ENCODE assay signal across 8 mouse cellular contexts in genomic region chr11:97811569-97812362, GRCm38 (mm10). TPM values are rescaled to one million over a fixed set of nuclear protein-coding genes. Genes with fewer than 3 reads are reported as not detected.
DNase-seq lines count a peak whose midpoint lies in the region; ATAC-seq lines count a peak whose summit lies in the region.

No protein-coding gene starts in this region.

- WGBS in embryonic facial prominence, embryonic 13.5 days: 28% methylated on average over 13 of the region's 13 CpGs
- 24% methylated on average over 12 of the region's 13 CpGs for WGBS in midbrain, embryonic 12.5 days

- 0 out of 2 replicates have a peak overlapping the region, but pooled peaks have one; percentile 22 for H3K27ac ChIP-seq in embryonic facial prominence, embryonic 13.5 days
- peak overlapping the region; percentile 94 for H3K27ac ChIP-seq in midbrain, embryonic 12.5 days (replicated peaks)

- peak; percentile 39 for DNase-seq in adrenal gland, postnatal 14 days
- DNase-seq in adrenal gland, adult 8-10 months: no peak
- DNase-seq in kidney, adult 8-10 months: peak; percentile 90 to 91
- no peak for DNase-seq in right cerebral cortex, postnatal 25 days
- DNase-seq in right cerebral cortex, postnatal 10 days (ENCODE audit: low spot score in 2 of 2): no peak
- no peak for DNase-seq in left cerebral cortex, postnatal 10 days (ENCODE audit: extremely low spot score in 1 of 2, low spot score in 2 of 2)

- H3K9ac ChIP-seq in embryonic facial prominence, embryonic 13.5 days: 0 out of 2 replicates have a peak overlapping the region, but pooled peaks have one; percentile 36
- peak overlapping the region; percentile 40 for H3K9ac ChIP-seq in midbrain, embryonic 12.5 days (replicated peaks)

- no peaks in the 10 kb centered on the region for H3K9me3 ChIP-seq in embryonic facial prominence, embryonic 13.5 days
- no peaks in the 10 kb centered on the region for H3K9me3 ChIP-seq in midbrain, embryonic 12.5 days

- no peak for ATAC-seq in embryonic facial prominence, embryonic 13.5 days (ENCODE audit: insufficient number of reproducible peaks, insufficient read depth, low FRiP score, low TSS enrichment, low read depth)
- ATAC-seq in midbrain, embryonic 12.5 days (ENCODE audit: low FRiP score, low read depth): peak; percentile 7; the same call in 1 of the 2 replicates

- intact Hi-C loops in left cerebral cortex, postnatal 10 days (cut with DNase I): no loop called here

- H3K36me3 ChIP-seq in embryonic facial prominence, embryonic 13.5 days: peaks cover 71% of the 10 kb centered on the region
- H3K36me3 ChIP-seq in midbrain, embryonic 12.5 days: peaks cover 42% of the 10 kb centered on the region

- no peaks in the 10 kb centered on the region for H3K27me3 ChIP-seq in embryonic facial prominence, embryonic 13.5 days
- no peaks in the 10 kb centered on the region for H3K27me3 ChIP-seq in midbrain, embryonic 12.5 days

- H3K4me2 ChIP-seq in embryonic facial prominence, embryonic 13.5 days: peak overlapping the region; percentile 24
- H3K4me2 ChIP-seq in midbrain, embryonic 12.5 days (replicated peaks): peak overlapping the region; percentile 46

- peaks cover 90% of the 10 kb centered on the region for H3K4me1 ChIP-seq in embryonic facial prominence, embryonic 13.5 days
- H3K4me1 ChIP-seq in midbrain, embryonic 12.5 days: peaks cover 84% of the 10 kb centered on the region

- no peak overlapping the region for H3K4me3 ChIP-seq in embryonic facial prominence, embryonic 13.5 days
- H3K4me3 ChIP-seq in midbrain, embryonic 12.5 days: no peak overlapping the region

RNA-seq across cellular contexts. Expression of gene Lasp1, which starts 13.0 kb away (rescaled TPM):
- 98.2 and 107 TPM in 2 replicates for total RNA-seq in adrenal gland, postnatal 14 days (2021)
- 100 to 1,000 TPM; 131 to 177 (median 143) TPM for total RNA-seq in adrenal gland, adult 8-10 months (2022)
- polyA plus RNA-seq in embryonic facial prominence, embryonic 13.5 days (2015; fragmentation: Nextera tagmentation; extraction: Ambion mirVana): 122 and 131 TPM in 2 replicates
- 102 and 106 TPM in 2 replicates for polyA plus RNA-seq in midbrain, embryonic 12.5 days (2016; fragmentation: Nextera tagmentation; extraction: Ambion mirVana)
- total RNA-seq in left cerebral cortex, postnatal 10 days (2021): 100 to 1,000 TPM; 190 to 203 TPM

RNA-seq across cellular contexts. Expression of gene B230217C12Rik, which starts 28.8 kb away (rescaled TPM):
- total RNA-seq in adrenal gland, postnatal 14 days (2021): 2.4 and 3.5 TPM in 2 replicates
- total RNA-seq in adrenal gland, adult 8-10 months (2022): 1 to 10 TPM; 3.7 to 7.2 (median 6.2) TPM
- polyA plus RNA-seq in embryonic facial prominence, embryonic 13.5 days (2015; fragmentation: Nextera tagmentation; extraction: Ambion mirVana): 10.5 and 11.8 TPM in 2 replicates
- polyA plus RNA-seq in midbrain, embryonic 12.5 days (2016; fragmentation: Nextera tagmentation; extraction: Ambion mirVana): 14.2 and 15.8 TPM in 2 replicates
- 10 to 100 TPM; 40.0 to 45.1 TPM for total RNA-seq in left cerebral cortex, postnatal 10 days (2021)

RNA-seq across cellular contexts. Expression of gene Rpl23, which starts 29.5 kb away (rescaled TPM):
- 809 and 980 TPM in 2 replicates for total RNA-seq in adrenal gland, postnatal 14 days (2021)
- total RNA-seq in adrenal gland, adult 8-10 months (2022): 100 to 1,000 TPM; 753 to 943 (median 843) TPM
- polyA plus RNA-seq in embryonic facial prominence, embryonic 13.5 days (2015; fragmentation: Nextera tagmentation; extraction: Ambion mirVana): 596 and 632 TPM in 2 replicates
- 370 and 378 TPM in 2 replicates for polyA plus RNA-seq in midbrain, embryonic 12.5 days (2016; fragmentation: Nextera tagmentation; extraction: Ambion mirVana)
- total RNA-seq in left cerebral cortex, postnatal 10 days (2021): 100 to 1,000 TPM; 423 to 456 TPM

RNA-seq across cellular contexts. Expression of gene 1700001P01Rik, which starts 36.0 kb away (rescaled TPM):
- not detected in 2 replicates for total RNA-seq in adrenal gland, postnatal 14 days (2021)
- total RNA-seq in adrenal gland, adult 8-10 months (2022): under 1 TPM in 3 of 4 experiments, not detected in 1; 0.49 to 0.67 (median 0.62) TPM
- 0.62 and 0.84 TPM in 2 replicates for polyA plus RNA-seq in embryonic facial prominence, embryonic 13.5 days (2015; fragmentation: Nextera tagmentation; extraction: Ambion mirVana)
- polyA plus RNA-seq in midbrain, embryonic 12.5 days (2016; fragmentation: Nextera tagmentation; extraction: Ambion mirVana): 0.31 and 1.3 TPM in 2 replicates
- total RNA-seq in left cerebral cortex, postnatal 10 days (2021): under 1 TPM; 0.60 to 0.63 TPM

RNA-seq across cellular contexts. Expression of gene Cwc25, which starts 45.4 kb away (rescaled TPM):
- total RNA-seq in adrenal gland, postnatal 14 days (2021): 17.6 and 18.7 TPM in 2 replicates
- total RNA-seq in adrenal gland, adult 8-10 months (2022): 10 to 100 TPM; 22.2 to 26.6 (median 23.1) TPM
- 22.5 and 23.3 TPM in 2 replicates for polyA plus RNA-seq in embryonic facial prominence, embryonic 13.5 days (2015; fragmentation: Nextera tagmentation; extraction: Ambion mirVana)
- 22.3 and 24.4 TPM in 2 replicates for polyA plus RNA-seq in midbrain, embryonic 12.5 days (2016; fragmentation: Nextera tagmentation; extraction: Ambion mirVana)
- 10 to 100 TPM; 18.8 to 19.4 TPM for total RNA-seq in left cerebral cortex, postnatal 10 days (2021)

Comparison
In these comparisons a context has a peak if more than half of its experiments do, and no peak if none do; other contexts are left out.
1. DNase-seq: peak in adrenal gland, postnatal 14 days (single experiment) and kidney, adult 8-10 months (2 of 2); none in adrenal gland, adult 8-10 months (single experiment), right cerebral cortex, postnatal 25 days (single experiment), right cerebral cortex, postnatal 10 days (0 of 2) and left cerebral cortex, postnatal 10 days (0 of 2).